Mouse (Mus musculus): ENCODE data around the gene Ncbp2. TPM values are rescaled to one million over a fixed set of nuclear protein-coding genes. Genes with fewer than 3 reads are reported as not detected.

Gene Ncbp2
- polyA plus RNA-seq, 1 experiment from 2014 or later = 123 TPM

- no peak overlapping the region for H3K4me2 ChIP-seq (replicated peaks)
- 86% methylated on average over 6 of the region's 6 CpGs for WGBS
- no peaks in the 10 kb centered on the region for H3K36me3 ChIP-seq
- H3K4me3 ChIP-seq = no peak overlapping the region
- H3K9ac ChIP-seq = no peak overlapping the region
- H3K9me3 ChIP-seq (replicated peaks) = no peaks in the 10 kb centered on the region
- no peaks in the 10 kb centered on the region for H3K27me3 ChIP-seq
- H3K4me1 ChIP-seq = no peaks in the 10 kb centered on the region; the same call in 1 of the 2 replicates
- ATAC-seq (ENCODE audit: low FRiP score) = no peak
- H3K27ac ChIP-seq = no peak overlapping the region
These were observed 23.9 kb upstream of the Ncbp2 start for GRCm38 (mm10) chr16:31924368-31924767.

- Histone ChIP-seq H3K9me3 (replicated peaks) (no peaks in the 10 kb centered on the region), H3K27me3 (no peaks in the 10 kb centered on the region; the same call in 1 of the 2 replicates), H3K4me1 (no peaks in the 10 kb centered on the region), H3K4me3 (no peak overlapping the region), H3K36me3 (no peaks in the 10 kb centered on the region), H3K27ac (no peak overlapping the region), H3K9ac (no peak overlapping the region), H3K4me2 (replicated peaks) (no peak overlapping the region)
- 81% methylated on average over 6 of the region's 6 CpGs for WGBS
- ATAC-seq (ENCODE audit: low FRiP score) = no peak
These were observed 22.2 kb upstream of the Ncbp2 start for GRCm38 (mm10) chr16:31926091-31926490.

- Histone ChIP-seq H3K27me3 (peaks cover 3% of the 10 kb centered on the region; the same call in 1 of the 2 replicates), H3K9ac (no peak overlapping the region), H3K9me3 (replicated peaks) (no peaks in the 10 kb centered on the region), H3K4me1 (peaks cover 2% of the 10 kb centered on the region; the same call in 1 of the 2 replicates), H3K36me3 (no peaks in the 10 kb centered on the region), H3K27ac (no peak overlapping the region), H3K4me3 (no peak overlapping the region), H3K4me2 (replicated peaks) (no peak overlapping the region)
- 83% methylated on average over 13 of the region's 13 CpGs for WGBS
- ATAC-seq (ENCODE audit: low FRiP score) = no peak
These were observed 21.6 kb upstream of the Ncbp2 start for GRCm38 (mm10) chr16:31926547-31927182.

- Histone ChIP-seq H3K36me3 (no peaks in the 10 kb centered on the region), H3K9ac (no peak overlapping the region), H3K4me2 (replicated peaks) (no peak overlapping the region), H3K27ac (no peak overlapping the region), H3K9me3 (replicated peaks) (no peaks in the 10 kb centered on the region), H3K27me3 (peaks cover 3% of the 10 kb centered on the region; the same call in 1 of the 2 replicates), H3K4me3 (no peak overlapping the region), H3K4me1 (peaks cover 8% of the 10 kb centered on the region)
- no peak for ATAC-seq (ENCODE audit: low FRiP score)
- 81% methylated on average over 5 of the region's 5 CpGs for WGBS
These were observed 20.9 kb upstream of the Ncbp2 start for GRCm38 (mm10) chr16:31927412-31927811.

- 50% methylated on average over 17 of the region's 17 CpGs for WGBS
- no peaks in the 10 kb centered on the region for H3K36me3 ChIP-seq
- H3K4me2 ChIP-seq (replicated peaks) = 0 out of 2 replicates have a peak overlapping the region, but pooled peaks have one; percentile 6
- peaks cover 33% of the 10 kb centered on the region for H3K4me1 ChIP-seq
- H3K4me3 ChIP-seq = no peak overlapping the region
- peaks cover 28% of the 10 kb centered on the region for H3K27me3 ChIP-seq
- no peaks in the 10 kb centered on the region for H3K9me3 ChIP-seq (replicated peaks)
- ATAC-seq (ENCODE audit: low FRiP score) = no peak
- H3K27ac ChIP-seq = no peak overlapping the region
- H3K9ac ChIP-seq = no peak overlapping the region
These were observed 17.0 kb upstream of the Ncbp2 start for GRCm38 (mm10) chr16:31931330-31931729.

GRCm38 (mm10) chr16:31932255-31932654, 16.1 kb upstream of the Ncbp2 start:
- Histone ChIP-seq H3K4me2 (replicated peaks) (peak overlapping the region; percentile 78; the same call in 1 of the 2 replicates), H3K36me3 (no peaks in the 10 kb centered on the region), H3K9ac (no peak overlapping the region), H3K4me1 (peaks cover 33% of the 10 kb centered on the region), H3K27me3 (peaks cover 35% of the 10 kb centered on the region), H3K27ac (peak overlapping the region; percentile 92), H3K4me3 (no peak overlapping the region), H3K9me3 (replicated peaks) (no peaks in the 10 kb centered on the region)
- 32% methylated on average over 5 of the region's 5 CpGs for WGBS
- peak; percentile 12; the same call in 1 of the 2 replicates for ATAC-seq (ENCODE audit: low FRiP score)

- Histone ChIP-seq H3K27me3 (peaks cover 35% of the 10 kb centered on the region), H3K4me1 (peaks cover 33% of the 10 kb centered on the region), H3K4me2 (replicated peaks) (peak overlapping the region; percentile 78), H3K36me3 (no peaks in the 10 kb centered on the region), H3K9me3 (replicated peaks) (no peaks in the 10 kb centered on the region), H3K9ac (peak overlapping the region; percentile 58), H3K27ac (peak overlapping the region; percentile 92), H3K4me3 (peak overlapping the region; percentile 45)
- under 1% methylated on average over 50 of the region's 50 CpGs for WGBS
- peak; percentile 95 for ATAC-seq (ENCODE audit: low FRiP score)
These were observed 15.2 kb upstream of the Ncbp2 start for GRCm38 (mm10) chr16:31932840-31933697.

GRCm38 (mm10) chr16:31933751-31934549, 14.4 kb upstream of the Ncbp2 start, which contains the start of gene Pigz:
TSS of gene Pigz (plus strand) at chr16:31933851.
- peak; percentile 33 for ATAC-seq (ENCODE audit: low FRiP score)
- Histone ChIP-seq H3K4me3 (peak within 1 kb of the TSS; percentile 45), H3K9ac (peak within 1 kb of the TSS; percentile 58), H3K27ac (peak within 1 kb of the TSS; percentile 92), H3K9me3 (replicated peaks) (no peaks in the 10 kb centered on the region), H3K27me3 (peaks cover 35% of the 10 kb centered on the region), H3K4me1 (peaks cover 33% of the 10 kb centered on the region), H3K4me2 (replicated peaks) (peak within 1 kb of the TSS; percentile 78), H3K36me3 (no peaks in the 10 kb centered on the region)
- 5% methylated on average over 42 of the region's 42 CpGs for WGBS

GRCm38 (mm10) chr16:31934550-31935010, 13.7 kb upstream of the Ncbp2 start:
- peaks cover 35% of the 10 kb centered on the region for H3K27me3 ChIP-seq
- no peaks in the 10 kb centered on the region for H3K9me3 ChIP-seq (replicated peaks)
- H3K36me3 ChIP-seq = no peaks in the 10 kb centered on the region
- peaks cover 33% of the 10 kb centered on the region for H3K4me1 ChIP-seq
- 13% methylated on average over 13 of the region's 13 CpGs for WGBS
- H3K4me2 ChIP-seq (replicated peaks) = peak overlapping the region; percentile 78
- H3K27ac ChIP-seq = peak overlapping the region; percentile 92
- ATAC-seq (ENCODE audit: low FRiP score) = no peak
- peak overlapping the region; percentile 58 for H3K9ac ChIP-seq
- peak overlapping the region; percentile 45 for H3K4me3 ChIP-seq

GRCm38 (mm10) chr16:31935091-31935979, 13.0 kb upstream of the Ncbp2 start:
- Histone ChIP-seq H3K27me3 (peaks cover 35% of the 10 kb centered on the region), H3K4me1 (peaks cover 33% of the 10 kb centered on the region), H3K4me2 (replicated peaks) (peak overlapping the region; percentile 78), H3K9me3 (replicated peaks) (no peaks in the 10 kb centered on the region), H3K4me3 (peak overlapping the region; percentile 30), H3K27ac (peak overlapping the region; percentile 92), H3K9ac (peak overlapping the region; percentile 58), H3K36me3 (no peaks in the 10 kb centered on the region)
- ATAC-seq (ENCODE audit: low FRiP score) = no peak
- WGBS = 3% methylated on average over 36 of the region's 36 CpGs

- Histone ChIP-seq H3K36me3 (no peaks in the 10 kb centered on the region), H3K9ac (no peak overlapping the region), H3K4me2 (replicated peaks) (no peak overlapping the region), H3K4me1 (peaks cover 31% of the 10 kb centered on the region), H3K9me3 (replicated peaks) (no peaks in the 10 kb centered on the region), H3K27me3 (peaks cover 33% of the 10 kb centered on the region), H3K27ac (no peak overlapping the region), H3K4me3 (no peak overlapping the region)
- ATAC-seq (ENCODE audit: low FRiP score) = no peak
- WGBS = 88% methylated on average over 4 of the region's 4 CpGs
These were observed 11.7 kb upstream of the Ncbp2 start for GRCm38 (mm10) chr16:31936568-31936967.
